Mouse (Mus musculus) heart, adult 9 months (tissue): ENCODE data around the gene Gm21812.
"Not testable (repeated sequence)": the region's sequence is repeated elsewhere in the genome, so short reads cannot be mapped to it uniquely, and the experiment has no call there.

ENCODE experiments used
- DNase-seq, 2 experiments: peaks; one replicate each; pipeline ENCODE4 v3.0.0; 2022; ENCODE audit warnings: low spot score in 2 of 2

Gene Gm21812

DNA sequence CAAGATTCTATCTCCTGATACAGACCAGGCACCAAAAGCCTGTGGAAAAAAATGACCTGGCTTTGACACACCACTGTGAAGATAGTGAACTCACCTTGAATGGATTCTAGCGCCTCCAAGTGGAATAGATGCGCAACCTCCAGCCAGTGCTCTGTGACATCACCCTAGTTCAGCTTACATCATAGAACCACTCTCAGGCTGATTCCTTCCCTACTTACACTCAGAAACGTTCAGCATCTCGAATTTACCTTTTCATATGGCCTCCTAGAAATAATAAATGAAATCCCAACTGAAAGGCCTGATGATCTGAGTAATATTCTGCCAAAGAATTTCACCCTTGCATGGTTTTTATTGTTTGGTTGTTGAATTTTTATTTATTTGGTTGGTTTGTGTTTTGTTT is at the start of gene Gm21812:
Gene Gm21812 (minus strand): TSS at position 101 of the 400 bp plus-strand sequence.
- DNase-seq, result not testable (repeated sequence)
